Mouse (Mus musculus): ENCODE measurements around the gene Fmo5. TPM values are rescaled to one million over a fixed set of nuclear protein-coding genes. Genes with fewer than 3 reads are reported as not detected.
A peak's percentile ranks its signal among the peaks of the same experiment; 100 is the strongest.

Gene Fmo5
- polyA plus RNA-seq, 1 experiment: 0.12 TPM

DNA sequence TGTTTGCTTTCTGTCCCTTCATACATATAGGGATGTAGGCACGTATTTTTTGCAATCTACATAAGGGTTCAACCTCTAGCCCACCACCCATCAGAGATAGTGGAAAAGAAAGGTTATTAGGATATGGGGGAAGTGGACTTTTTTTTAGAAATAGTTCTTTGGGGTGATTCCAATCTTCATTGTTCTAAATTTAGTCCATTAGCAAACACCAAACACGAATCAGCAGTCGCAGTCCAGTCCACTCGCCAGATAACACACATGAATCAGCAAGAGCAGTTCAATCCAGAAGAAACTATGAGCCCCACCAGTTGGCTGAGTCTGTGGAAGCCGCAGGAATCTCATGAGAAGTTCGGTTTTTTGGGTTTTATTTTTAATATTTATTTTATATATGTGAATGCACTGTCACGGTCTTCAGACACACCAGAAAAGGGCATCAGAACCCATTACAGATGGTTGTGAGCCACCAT is 46.1 kb downstream of the Fmo5 start, which contains the start of gene Gm17651:
Gm17651 (minus strand) TSS at position 51 of the 467 bp plus-strand sequence.
- TF ChIP-seq MAX (IDR thresholded peaks at IDR 0.05) (no peak), CEBPB (IDR thresholded peaks at IDR 0.05; ENCODE audit: low read depth) (no peak), CTCF (IDR thresholded peaks at IDR 0.05; ENCODE audit: control insufficient read depth, insufficient read depth, insufficient read length) (no peak), FOSL1 (IDR thresholded peaks at IDR 0.05; ENCODE audit: insufficient read depth, low read length, poor library complexity, severe bottlenecking) (no peak), USF1 (IDR thresholded peaks at IDR 0.05; ENCODE audit: low read depth) (no peak), MYOD1 (IDR thresholded peaks at IDR 0.05; ENCODE audit: control insufficient read depth, insufficient read length, low read depth) (no peak), MYOG (IDR thresholded peaks at IDR 0.05; ENCODE audit: control insufficient read depth, extremely low read depth, insufficient read length) (no peak)
- no peak within 1 kb of the TSS for H3K4me3 ChIP-seq (ENCODE audit: insufficient read depth, poor library complexity, severe bottlenecking)
- H3K79me2 ChIP-seq (ENCODE audit: control insufficient read depth, insufficient read depth): no peaks in the 10 kb centered on the region
- H3ac ChIP-seq (ENCODE audit: control insufficient read depth, insufficient read length, low read depth): no peak within 1 kb of the TSS
- no peaks in the 10 kb centered on the region for H3K27me3 ChIP-seq (ENCODE audit: control insufficient read depth, insufficient read depth, insufficient read length)
- H3K36me3 ChIP-seq (ENCODE audit: control insufficient read depth, insufficient read depth): peaks cover 26% of the 10 kb centered on the region
- no peaks in the 10 kb centered on the region for H3K79me3 ChIP-seq (ENCODE audit: low read depth)

- no peaks in the 10 kb centered on the region for H3K79me2 ChIP-seq (ENCODE audit: control insufficient read depth, insufficient read depth)
- peaks cover 14% of the 10 kb centered on the region for H3K36me3 ChIP-seq (ENCODE audit: control insufficient read depth, insufficient read depth)
- TF ChIP-seq CEBPB (IDR thresholded peaks at IDR 0.05; ENCODE audit: low read depth) (no peak), MAX (IDR thresholded peaks at IDR 0.05) (no peak), FOSL1 (IDR thresholded peaks at IDR 0.05; ENCODE audit: insufficient read depth, low read length, poor library complexity, severe bottlenecking) (no peak), CTCF (IDR thresholded peaks at IDR 0.05; ENCODE audit: control insufficient read depth, insufficient read depth, insufficient read length) (no peak), MYOD1 (IDR thresholded peaks at IDR 0.05; ENCODE audit: control insufficient read depth, insufficient read length, low read depth) (no peak), USF1 (IDR thresholded peaks at IDR 0.05; ENCODE audit: low read depth) (no peak)
- no peak overlapping the region for H3ac ChIP-seq (ENCODE audit: control insufficient read depth, insufficient read length, low read depth)
- no peaks in the 10 kb centered on the region for H3K27me3 ChIP-seq (ENCODE audit: control insufficient read depth, insufficient read depth, insufficient read length)
- no peaks in the 10 kb centered on the region for H3K79me3 ChIP-seq (ENCODE audit: low read depth)
- H3K4me3 ChIP-seq (ENCODE audit: insufficient read depth, poor library complexity, severe bottlenecking): no peak overlapping the region
Observed at GRCm38 (mm10) chr3:97676126-97676525, 47.5 kb downstream of the Fmo5 start.

DNA sequence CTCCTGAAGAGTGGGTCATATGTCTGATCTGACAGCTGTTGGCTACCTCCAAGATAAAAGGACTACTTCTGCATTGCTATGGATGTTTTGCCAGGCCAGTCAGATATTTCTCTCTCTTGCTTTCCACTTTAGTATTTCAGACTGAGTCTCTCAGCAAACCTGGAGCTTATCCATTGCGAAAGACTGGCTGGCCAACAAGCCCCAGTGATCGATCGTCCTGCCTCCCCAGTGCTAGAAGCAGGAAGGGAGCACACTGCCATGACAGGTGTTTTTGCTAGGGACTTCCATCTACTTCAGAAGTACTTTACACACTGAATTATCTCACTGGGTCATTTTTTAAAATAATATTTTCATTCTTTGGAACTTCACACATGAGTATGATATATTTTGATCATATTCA is 49.8 kb downstream of the Fmo5 start:
- Histone ChIP-seq H3K36me3 (ENCODE audit: control insufficient read depth, insufficient read depth) (peaks cover 4% of the 10 kb centered on the region), H3K4me3 (ENCODE audit: insufficient read depth, poor library complexity, severe bottlenecking) (no peak overlapping the region), H3ac (ENCODE audit: control insufficient read depth, insufficient read length, low read depth) (no peak overlapping the region), H3K79me3 (ENCODE audit: low read depth) (no peaks in the 10 kb centered on the region), H3K79me2 (ENCODE audit: control insufficient read depth, insufficient read depth) (no peaks in the 10 kb centered on the region), H3K27me3 (ENCODE audit: control insufficient read depth, insufficient read depth, insufficient read length) (no peaks in the 10 kb centered on the region)
- TF ChIP-seq MYOG (IDR thresholded peaks at IDR 0.05; ENCODE audit: control insufficient read depth, extremely low read depth, insufficient read length) (no peak), FOSL1 (IDR thresholded peaks at IDR 0.05; ENCODE audit: insufficient read depth, low read length, poor library complexity, severe bottlenecking) (no peak), USF1 (IDR thresholded peaks at IDR 0.05; ENCODE audit: low read depth) (no peak), MYOD1 (IDR thresholded peaks at IDR 0.05; ENCODE audit: control insufficient read depth, insufficient read length, low read depth) (no peak), MAX (IDR thresholded peaks at IDR 0.05) (no peak), CTCF (IDR thresholded peaks at IDR 0.05; ENCODE audit: control insufficient read depth, insufficient read depth, insufficient read length) (no peak), CEBPB (IDR thresholded peaks at IDR 0.05; ENCODE audit: low read depth) (no peak)

GRCm38 (mm10) chr3:97680631-97681320 is 52.2 kb downstream of the Fmo5 start:
- Histone ChIP-seq H3K79me2 (ENCODE audit: control insufficient read depth, insufficient read depth) (no peaks in the 10 kb centered on the region), H3K79me3 (ENCODE audit: low read depth) (no peaks in the 10 kb centered on the region), H3ac (ENCODE audit: control insufficient read depth, insufficient read length, low read depth) (peak overlapping the region; percentile 18), H3K27me3 (ENCODE audit: control insufficient read depth, insufficient read depth, insufficient read length) (no peaks in the 10 kb centered on the region), H3K36me3 (ENCODE audit: control insufficient read depth, insufficient read depth) (no peaks in the 10 kb centered on the region), H3K4me3 (ENCODE audit: insufficient read depth, poor library complexity, severe bottlenecking) (peak overlapping the region; percentile 15)
- TF ChIP-seq USF1 (IDR thresholded peaks at IDR 0.05; ENCODE audit: low read depth) (no peak), MYOD1 (IDR thresholded peaks at IDR 0.05; ENCODE audit: control insufficient read depth, insufficient read length, low read depth) (no peak), CTCF (IDR thresholded peaks at IDR 0.05; ENCODE audit: control insufficient read depth, insufficient read depth, insufficient read length) (peak; percentile 72), FOSL1 (IDR thresholded peaks at IDR 0.05; ENCODE audit: insufficient read depth, low read length, poor library complexity, severe bottlenecking) (no peak), CEBPB (IDR thresholded peaks at IDR 0.05; ENCODE audit: low read depth) (peak; percentile 39)

- H3K79me2 ChIP-seq (ENCODE audit: control insufficient read depth, insufficient read depth): no peaks in the 10 kb centered on the region
- H3K27me3 ChIP-seq (ENCODE audit: control insufficient read depth, insufficient read depth, insufficient read length): no peaks in the 10 kb centered on the region
- peak overlapping the region; percentile 9 for H3ac ChIP-seq (ENCODE audit: control insufficient read depth, insufficient read length, low read depth)
- no peaks in the 10 kb centered on the region for H3K36me3 ChIP-seq (ENCODE audit: control insufficient read depth, insufficient read depth)
- no peak for TF ChIP-seq FOSL1 (IDR thresholded peaks at IDR 0.05; ENCODE audit: insufficient read depth, low read length, poor library complexity, severe bottlenecking)
- no peak for TF ChIP-seq CEBPB (IDR thresholded peaks at IDR 0.05; ENCODE audit: low read depth)
- no peak for TF ChIP-seq MYOD1 (IDR thresholded peaks at IDR 0.05; ENCODE audit: control insufficient read depth, insufficient read length, low read depth)
- TF ChIP-seq CTCF (IDR thresholded peaks at IDR 0.05; ENCODE audit: control insufficient read depth, insufficient read depth, insufficient read length): no peak
- no peak for TF ChIP-seq MYOG (IDR thresholded peaks at IDR 0.05; ENCODE audit: control insufficient read depth, extremely low read depth, insufficient read length)
- TF ChIP-seq MAX (IDR thresholded peaks at IDR 0.05): no peak
- no peak for TF ChIP-seq USF1 (IDR thresholded peaks at IDR 0.05; ENCODE audit: low read depth)
- no peaks in the 10 kb centered on the region for H3K79me3 ChIP-seq (ENCODE audit: low read depth)
- H3K4me3 ChIP-seq (ENCODE audit: insufficient read depth, poor library complexity, severe bottlenecking): no peak overlapping the region
Observed at GRCm38 (mm10) chr3:97681321-97682158, 52.9 kb downstream of the Fmo5 start.
